Mouse (Mus musculus): ENCODE measurements around the gene Fto. TPM values are rescaled to one million over a fixed set of nuclear protein-coding genes. Genes with fewer than 3 reads are reported as not detected.
A peak's percentile ranks its signal among the peaks of the same experiment; 100 is the strongest.

Gene Fto
- total RNA-seq, 2 experiments from 2014 or later, result 69.8 to 77.5 TPM

GRCm38 (mm10) chr8:91380796-91381542 is 67.6 kb downstream of the Fto start:
- intact Hi-C loops (cut with DNase I), result loop anchor here (5.0 to 10.0 kb wide), 2 partner anchors 244 to 976 kb away; partner anchors contain the start of gene Irx5
- no peak for DNase-seq

- DNase-seq, result no peak
- intact Hi-C loops (cut with DNase I), result loop anchor here (5.0 to 10.0 kb wide), 2 partner anchors 243 to 976 kb away; partner anchors contain the start of gene Irx5
These were observed 68.3 kb downstream of the Fto start for GRCm38 (mm10) chr8:91381543-91382106.

- intact Hi-C loops (cut with DNase I), result loop anchor here (5.0 to 10.0 kb wide), 2 partner anchors 242 to 974 kb away; partner anchors contain the start of gene Irx5
- DNase-seq, result no peak
These were observed 69.9 kb downstream of the Fto start for GRCm38 (mm10) chr8:91383210-91383609.

GRCm38 (mm10) chr8:91383811-91384210 is 70.5 kb downstream of the Fto start:
- DNase-seq, result no peak
- intact Hi-C loops (cut with DNase I), result loop anchor here (5.0 to 10.0 kb wide), 2 partner anchors 241 to 973 kb away; partner anchors contain the start of gene Irx5

GRCm38 (mm10) chr8:91384389-91384788 is 71.1 kb downstream of the Fto start:
- no peak for DNase-seq
- intact Hi-C loops (cut with DNase I), result loop anchor here (5.0 to 10.0 kb wide), 2 partner anchors 240 to 973 kb away; partner anchors contain the start of gene Irx5

GRCm38 (mm10) chr8:91385808-91386207 is 72.5 kb downstream of the Fto start:
- intact Hi-C loops (cut with DNase I), result loop anchor here (10.0 kb wide), 1 partner anchor 239 kb away; no protein-coding TSS in a partner anchor
- DNase-seq, result no peak

- intact Hi-C loops (cut with DNase I), result no loop called here
- no peak for DNase-seq
These were observed 77.2 kb downstream of the Fto start for GRCm38 (mm10) chr8:91390369-91391020.

GRCm38 (mm10) chr8:91392261-91392660 is 78.9 kb downstream of the Fto start:
- intact Hi-C loops (cut with DNase I), result no loop called here
- peak in 1 of 2 experiments; percentile 24 for DNase-seq

GRCm38 (mm10) chr8:91395340-91396055 is 82.2 kb downstream of the Fto start:
- DNase-seq, result no peak
- intact Hi-C loops (cut with DNase I), result no loop called here

GRCm38 (mm10) chr8:91398053-91398452 is 84.7 kb downstream of the Fto start:
- no peak for DNase-seq
- intact Hi-C loops (cut with DNase I), result no loop called here

GRCm38 (mm10) chr8:91402980-91403975 is 90.0 kb downstream of the Fto start:
- intact Hi-C loops (cut with DNase I), result no loop called here
- DNase-seq, result no peak

- intact Hi-C loops (cut with DNase I), result no loop called here
- no peak for DNase-seq
These were observed 91.0 kb downstream of the Fto start for GRCm38 (mm10) chr8:91404311-91404710.

GRCm38 (mm10) chr8:91405099-91405498 is 91.8 kb downstream of the Fto start:
- intact Hi-C loops (cut with DNase I), result no loop called here
- DNase-seq, result no peak

GRCm38 (mm10) chr8:91406624-91407290 is 93.4 kb downstream of the Fto start:
- DNase-seq, result no peak
- intact Hi-C loops (cut with DNase I), result no loop called here

- DNase-seq, result no peak
- intact Hi-C loops (cut with DNase I), result no loop called here
These were observed 94.6 kb downstream of the Fto start for GRCm38 (mm10) chr8:91407880-91408279.

- DNase-seq, result no peak
- intact Hi-C loops (cut with DNase I), result no loop called here
These were observed 96.7 kb downstream of the Fto start for GRCm38 (mm10) chr8:91410007-91410406.

- no peak for DNase-seq
- intact Hi-C loops (cut with DNase I), result no loop called here
These were observed 111.3 kb downstream of the Fto start for GRCm38 (mm10) chr8:91424491-91425074.

- intact Hi-C loops (cut with DNase I), result no loop called here
- no peak for DNase-seq
These were observed 112.0 kb downstream of the Fto start for GRCm38 (mm10) chr8:91425251-91425866.

Measured in gastrocnemius, postnatal 36 days (tissue).